In the genomic region with DNA sequence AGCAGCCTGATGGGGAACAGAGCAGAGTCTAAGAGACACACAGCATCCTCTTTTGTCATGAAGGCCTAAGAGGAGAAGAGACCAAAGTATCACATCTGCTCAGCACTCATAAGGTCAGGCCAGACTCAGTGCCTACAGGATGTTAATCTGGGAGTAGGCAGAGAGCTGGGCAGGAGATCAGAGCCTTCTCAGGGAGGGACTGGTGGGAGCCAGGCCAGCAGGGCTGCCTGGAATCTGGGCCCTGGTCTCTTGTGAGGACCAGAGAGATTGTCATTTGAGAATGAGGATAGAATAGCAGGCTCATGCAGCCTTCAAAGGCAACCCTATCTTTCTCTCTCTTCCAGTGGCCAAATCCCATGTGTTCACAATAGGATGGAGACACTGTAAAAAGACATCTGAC, we compare ENCODE assay signal across 15 mouse cellular contexts.
"Had no signal": no experiment of that assay in that cellular context is flagged by ENCODE, and none has a peak within 500 bp of the region (broad histone marks: within the 10 kb centered on the region; RNA-seq: fewer than 3 reads in every experiment).

No protein-coding gene starts in this region.

- H3K36me3 ChIP-seq: lung, embryonic 15.5 days; midbrain, embryonic 12.5 days; neural tube, embryonic 12.5 days; stomach, embryonic 15.5 days had no signal

- H3K9me3 ChIP-seq: lung, embryonic 15.5 days; midbrain, embryonic 12.5 days; neural tube, embryonic 12.5 days; stomach, embryonic 15.5 days had no signal

- H3K4me1 ChIP-seq: midbrain, embryonic 12.5 days; neural tube, embryonic 12.5 days; stomach, embryonic 15.5 days had no signal

- H3K9ac ChIP-seq: lung, embryonic 15.5 days; midbrain, embryonic 12.5 days; neural tube, embryonic 12.5 days; stomach, embryonic 15.5 days had no signal

- DNase-seq: lung, adult 2 months; lung, postnatal 14 days; midbrain, embryonic 14.5 days; right cerebral cortex, postnatal 14 days; thymus, adult 2 months; thymus, postnatal 25 days; thymus, postnatal 4 days had no signal

- H3K27ac ChIP-seq: lung, embryonic 15.5 days; macrophage; midbrain, embryonic 12.5 days; neural tube, embryonic 12.5 days; stomach, embryonic 15.5 days; stomach, postnatal 0 days had no signal

- H3K4me2 ChIP-seq: lung, embryonic 15.5 days; midbrain, embryonic 12.5 days; neural tube, embryonic 12.5 days; stomach, embryonic 15.5 days had no signal

- H3K4me3 ChIP-seq: lung, embryonic 15.5 days; megakaryocyte, embryonic 14.5 days; midbrain, embryonic 12.5 days; neural tube, embryonic 12.5 days; stomach, embryonic 15.5 days had no signal

- H3K27me3 ChIP-seq: lung, embryonic 15.5 days; stomach, embryonic 15.5 days had no signal

- ATAC-seq: lung, postnatal 0 days had no signal
